Mouse (Mus musculus): ENCODE data around the gene Tsg101.
A peak's percentile ranks its signal among the peaks of the same experiment; 100 is the strongest.

The Tsg101 gene

GRCm38 (mm10) chr7:46877255-46877654 is 42.5 kb downstream of the Tsg101 start:
- DNase-seq (ENCODE audit: low spot score in 2 of 2): no peak

- DNase-seq (ENCODE audit: low spot score in 2 of 2): no peak
These were observed 42.9 kb downstream of the Tsg101 start for GRCm38 (mm10) chr7:46876841-46877240.

- no peak for DNase-seq (ENCODE audit: low spot score in 2 of 2)
These were observed 47.8 kb downstream of the Tsg101 start for GRCm38 (mm10) chr7:46871988-46872387.

GRCm38 (mm10) chr7:46860996-46861395 is 58.8 kb downstream of the Tsg101 start, which contains the start of gene Ldhc:
TSS of gene Ldhc (plus strand) at chr7:46861203.
- no peak for DNase-seq (ENCODE audit: low spot score in 2 of 2)

GRCm38 (mm10) chr7:46859031-46859430 is 60.7 kb downstream of the Tsg101 start:
- no peak for DNase-seq (ENCODE audit: low spot score in 2 of 2)

- DNase-seq (ENCODE audit: low spot score in 2 of 2): no peak
These were observed 62.3 kb downstream of the Tsg101 start for GRCm38 (mm10) chr7:46857436-46857835.

GRCm38 (mm10) chr7:46855866-46856560 is 63.8 kb downstream of the Tsg101 start:
- no peak for DNase-seq (ENCODE audit: low spot score in 2 of 2)

- no peak for DNase-seq (ENCODE audit: low spot score in 2 of 2)
These were observed 66.4 kb downstream of the Tsg101 start for GRCm38 (mm10) chr7:46853365-46853764.

GRCm38 (mm10) chr7:46852666-46853065 is 67.1 kb downstream of the Tsg101 start:
- no peak for DNase-seq (ENCODE audit: low spot score in 2 of 2)

- DNase-seq (ENCODE audit: low spot score in 2 of 2): no peak
These were observed 68.7 kb downstream of the Tsg101 start for GRCm38 (mm10) chr7:46851026-46851425.

GRCm38 (mm10) chr7:46849287-46849686 is 70.5 kb downstream of the Tsg101 start:
- no peak for DNase-seq (ENCODE audit: low spot score in 2 of 2)

- DNase-seq (ENCODE audit: low spot score in 2 of 2): peak; percentile 49 to 69
These were observed 73.1 kb downstream of the Tsg101 start for GRCm38 (mm10) chr7:46846486-46847244.

- DNase-seq (ENCODE audit: low spot score in 2 of 2): peak in 1 of 2 experiments; percentile 47
These were observed 73.7 kb downstream of the Tsg101 start for GRCm38 (mm10) chr7:46845978-46846485.

- DNase-seq (ENCODE audit: low spot score in 2 of 2): peak; percentile 75 to 90
These were observed 74.4 kb downstream of the Tsg101 start for GRCm38 (mm10) chr7:46845211-46845977.

GRCm38 (mm10) chr7:46843576-46843975 is 76.2 kb downstream of the Tsg101 start:
- DNase-seq (ENCODE audit: low spot score in 2 of 2): no peak

GRCm38 (mm10) chr7:46842278-46842677 is 77.5 kb downstream of the Tsg101 start:
- DNase-seq (ENCODE audit: low spot score in 2 of 2): no peak

- DNase-seq (ENCODE audit: low spot score in 2 of 2): no peak
These were observed 78.8 kb downstream of the Tsg101 start, which contains the start of gene Ldha for GRCm38 (mm10) chr7:46840787-46841525. TSS of gene Ldha (plus strand) at chr7:46841475.

GRCm38 (mm10) chr7:46840326-46840725 is 79.4 kb downstream of the Tsg101 start:
- DNase-seq (ENCODE audit: low spot score in 2 of 2): no peak

- DNase-seq (ENCODE audit: low spot score in 2 of 2): no peak
These were observed 79.9 kb downstream of the Tsg101 start for GRCm38 (mm10) chr7:46839861-46840260.

GRCm38 (mm10) chr7:46839446-46839845 is 80.3 kb downstream of the Tsg101 start:
- no peak for DNase-seq (ENCODE audit: low spot score in 2 of 2)

Measured in spleen, postnatal 10 days (tissue).